Mouse (Mus musculus): ENCODE measurements around the gene Ntrk3.

DNA sequence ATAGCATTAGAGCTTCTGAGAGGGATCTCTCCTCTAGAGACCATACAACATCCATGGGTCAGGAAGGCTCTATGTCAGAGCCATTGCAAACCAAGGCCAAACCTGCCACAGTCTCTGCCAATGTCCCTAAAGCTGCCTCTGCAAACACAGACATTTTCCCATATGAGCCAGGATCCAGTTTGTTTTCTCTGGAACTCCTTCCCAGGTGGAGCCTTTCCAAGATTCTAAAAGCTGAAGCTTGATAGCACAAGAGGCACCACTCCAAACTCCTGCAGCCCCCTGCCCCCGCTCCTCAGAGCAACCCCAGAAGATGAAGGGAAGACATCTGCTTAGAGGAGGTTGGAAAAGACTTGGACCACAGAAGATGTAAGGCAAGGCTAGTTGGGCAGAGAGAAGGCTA is 432.8 kb downstream of the Ntrk3 start:
- TF ChIP-seq CTCF (IDR thresholded peaks at IDR 0.05; ENCODE audit: low read depth) (no peak), EP300 (optimal IDR thresholded peaks at IDR 0.05) (no peak)
